Mouse (Mus musculus) T-helper 2 cell (primary cell): Measurements from ENCODE around the gene Lgals3.

Experiments used
- in situ Hi-C: fragments of 300-600 bp; cut with MboI, MseI; formaldehyde crosslinking; loops from one replicate; pipeline ENCODE4 v1.15.1; 2025; ENCODE audit warnings: high pct_unique_total_duplicates

The Lgals3 gene

DNA sequence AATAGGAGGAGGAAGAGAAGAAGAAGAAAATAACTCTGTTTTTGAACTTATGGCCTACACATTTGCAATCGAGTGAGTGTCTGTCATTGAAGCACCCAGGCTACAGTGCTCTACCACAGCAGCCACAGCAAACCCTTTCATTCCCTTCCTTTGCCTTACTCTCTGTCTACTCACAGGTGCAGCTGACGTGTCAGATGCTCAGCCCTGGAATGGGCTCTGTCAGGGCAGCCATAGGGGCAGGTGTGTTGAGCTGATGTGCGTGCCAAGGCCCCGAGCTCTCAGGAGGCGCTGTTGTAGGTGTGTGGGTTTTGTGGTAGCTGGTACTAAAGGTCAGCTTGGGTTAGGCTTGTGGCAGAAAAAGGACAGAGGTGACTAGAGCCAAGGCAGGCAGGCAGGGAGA lies 2.2 kb downstream of the Lgals3 start:
- in situ Hi-C loops, result no loop called here

DNA sequence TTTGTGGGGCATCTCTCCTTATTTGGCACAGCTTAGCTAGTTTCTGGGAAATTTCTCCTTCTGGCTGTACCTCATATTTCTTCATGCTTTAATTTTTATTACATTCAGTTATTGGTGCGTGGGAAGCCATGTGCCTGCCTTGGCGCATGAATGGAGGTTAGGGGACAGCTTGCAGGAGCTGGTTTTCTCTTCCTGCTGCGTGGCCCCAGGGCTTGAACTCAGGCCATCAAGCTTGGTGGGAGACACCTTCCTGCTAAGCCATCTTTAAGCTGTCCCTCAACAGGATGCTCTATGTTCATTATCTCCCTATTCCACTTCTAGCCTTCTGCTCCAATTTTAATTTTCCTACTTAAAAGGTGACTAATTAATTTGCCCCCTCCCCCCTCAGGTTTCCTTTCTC lies 3.2 kb downstream of the Lgals3 start:
- in situ Hi-C loops, result no loop called here

DNA sequence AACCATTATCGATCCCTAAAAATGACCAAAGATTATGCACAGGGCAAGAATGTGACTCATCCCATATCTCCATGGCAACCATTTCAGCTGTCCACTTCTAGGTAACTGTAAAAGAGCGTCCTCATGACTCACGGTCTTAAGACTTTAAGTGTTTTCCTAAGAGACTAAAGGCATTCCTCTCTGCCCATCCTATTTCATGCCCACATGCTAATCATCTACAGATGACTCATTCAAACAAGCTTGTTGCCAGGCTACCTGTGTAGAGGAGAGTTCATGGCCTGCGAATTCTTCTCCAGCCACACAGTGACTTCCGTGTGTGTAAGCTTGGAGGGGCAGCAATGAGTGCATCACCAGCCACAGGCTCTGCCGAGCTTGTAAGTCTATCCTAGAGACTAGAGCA lies 4.1 kb downstream of the Lgals3 start:
- in situ Hi-C loops, result no loop called here

DNA sequence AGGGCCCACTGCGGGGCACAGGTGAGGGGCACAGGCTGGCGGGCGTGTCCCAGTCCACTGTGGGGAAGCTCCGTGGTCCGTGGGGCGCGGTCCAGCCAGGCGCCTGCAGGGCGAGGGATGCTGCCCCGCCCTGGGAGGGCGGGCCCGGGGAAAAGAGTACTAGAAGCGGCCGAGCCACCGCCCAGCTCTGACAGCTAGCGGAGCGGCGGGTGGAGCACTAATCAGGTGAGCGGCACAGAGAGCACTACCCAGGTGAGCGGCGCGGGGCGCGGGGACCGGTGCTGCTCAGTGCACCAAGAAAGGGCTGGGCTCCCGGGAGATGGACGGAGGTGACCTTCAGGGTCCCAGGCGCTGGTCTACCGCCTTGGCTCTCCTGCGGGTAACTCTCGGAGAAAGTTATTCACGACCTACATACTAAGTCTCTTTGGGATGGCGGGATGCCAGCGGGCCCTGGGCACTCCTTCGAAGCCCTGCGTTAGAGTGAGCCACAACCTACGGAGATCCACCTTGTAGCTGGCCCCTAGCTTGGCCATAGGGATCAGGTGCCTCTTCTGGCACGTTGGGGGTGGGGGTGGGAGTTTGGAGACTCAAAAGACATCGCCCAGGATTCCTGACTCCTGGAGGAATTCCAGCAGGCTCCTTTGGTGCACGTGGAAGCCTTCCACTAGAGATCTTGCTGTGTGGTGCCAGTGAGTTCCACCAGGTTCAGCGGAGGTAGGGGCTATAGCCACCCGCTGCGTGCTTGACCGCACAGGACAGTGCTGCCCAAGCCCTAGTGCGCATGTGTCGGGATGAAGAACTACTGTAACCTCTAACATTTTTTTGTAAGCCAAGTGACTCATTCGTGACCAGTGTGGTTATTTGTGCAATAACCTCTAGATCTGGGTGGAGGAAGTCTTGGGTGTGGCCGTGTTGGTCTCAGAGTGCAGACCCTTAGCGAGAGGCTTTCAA lies 6.5 kb downstream of the Lgals3 start:
- in situ Hi-C loops, result no loop called here

DNA sequence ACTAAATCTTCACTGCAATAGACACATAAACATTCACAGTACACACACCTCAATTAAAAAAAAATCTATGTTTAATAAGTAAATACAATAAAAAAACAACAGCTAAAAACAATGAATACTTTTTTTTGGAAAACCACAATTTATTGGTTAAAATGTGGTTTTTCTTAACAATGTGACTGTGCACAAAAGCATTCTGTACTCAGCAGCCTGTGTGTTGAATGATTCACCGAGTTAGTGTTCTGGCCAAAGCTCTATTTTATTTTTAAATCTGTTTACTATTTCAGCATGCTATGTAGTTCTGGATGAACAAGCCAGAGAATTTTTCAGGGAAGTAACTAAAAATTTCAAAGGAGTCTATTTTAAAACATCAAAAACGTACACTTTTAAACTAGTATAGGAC lies 9.0 kb downstream of the Lgals3 start:
- in situ Hi-C loops, result no loop called here

DNA sequence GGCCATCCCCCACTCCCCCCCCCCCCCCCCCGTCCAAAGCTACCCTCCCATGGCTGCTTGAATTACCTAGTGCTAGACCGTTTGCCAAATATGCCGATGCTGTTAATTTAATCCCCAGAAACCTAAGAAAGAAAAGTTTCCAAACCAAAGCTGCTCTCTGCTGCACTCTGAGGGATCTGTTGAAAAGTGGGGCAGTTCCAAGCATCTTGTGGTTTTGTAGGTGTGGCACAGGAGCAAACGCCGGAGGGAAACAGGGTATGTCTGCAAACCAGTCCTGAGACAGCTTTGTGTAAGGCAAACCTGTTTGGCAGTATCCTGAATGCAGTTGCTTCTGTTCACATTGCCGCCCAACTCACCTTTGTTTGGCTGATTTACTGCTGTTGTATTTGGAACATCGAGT lies 10.8 kb downstream of the Lgals3 start:
- in situ Hi-C loops, result no loop called here

DNA sequence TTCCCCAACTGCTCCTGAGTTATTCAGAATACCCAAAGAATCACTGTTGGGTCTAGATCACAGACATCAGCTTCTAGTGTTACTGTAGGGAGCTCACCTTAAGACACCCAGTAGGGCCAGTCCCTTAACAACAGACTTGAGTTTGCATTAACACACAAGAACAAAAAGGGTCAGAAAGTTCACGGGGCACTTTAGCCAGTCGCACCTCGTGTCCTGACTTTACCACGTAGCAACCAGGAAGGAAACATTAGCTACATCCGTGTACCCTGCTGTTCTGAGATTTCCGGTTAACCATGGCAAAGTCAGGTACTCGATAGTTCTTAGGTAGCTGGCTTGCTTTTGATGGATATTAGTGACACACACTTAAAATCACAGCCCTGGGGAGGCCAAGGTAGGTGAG lies 16.4 kb downstream of the Lgals3 start:
- in situ Hi-C loops, result no loop called here

DNA sequence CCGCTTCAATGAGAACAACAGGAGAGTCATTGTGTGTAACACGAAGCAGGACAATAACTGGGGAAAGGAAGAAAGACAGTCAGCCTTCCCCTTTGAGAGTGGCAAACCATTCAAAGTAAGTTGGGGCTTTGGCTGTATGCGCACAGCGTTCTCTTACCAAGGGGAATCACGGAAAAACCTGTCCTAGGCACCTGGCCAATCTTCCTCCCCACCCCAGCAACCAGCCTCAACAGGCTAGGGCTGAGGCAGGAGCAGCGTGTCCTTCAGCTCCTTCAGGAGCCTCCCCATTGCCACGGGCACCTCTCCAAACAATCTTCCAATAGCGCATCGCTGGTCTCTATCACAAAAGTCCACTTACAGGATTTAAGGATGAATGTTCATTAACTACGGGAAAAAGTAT lies 17.1 kb downstream of the Lgals3 start:
- in situ Hi-C loops, result no loop called here

DNA sequence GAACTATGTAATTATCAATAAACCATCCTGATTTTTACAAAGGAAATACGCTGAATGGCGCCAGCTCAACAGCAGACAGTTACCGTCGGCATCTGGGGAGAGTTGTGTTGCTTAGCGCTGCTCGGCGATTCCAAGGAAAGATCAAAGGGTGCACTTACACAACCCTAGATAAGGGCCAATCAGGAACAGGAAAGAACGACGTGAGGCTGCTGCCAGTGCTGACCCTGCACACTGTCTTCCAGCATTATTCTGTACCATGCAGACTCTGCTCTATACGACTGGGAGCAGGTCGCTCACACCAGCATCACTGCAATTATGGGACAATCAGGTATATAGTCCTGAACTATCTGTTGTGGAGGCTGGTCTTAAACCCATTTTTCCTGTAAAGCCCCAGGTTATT lies 18.6 kb downstream of the Lgals3 start:
- in situ Hi-C loops, result no loop called here

DNA sequence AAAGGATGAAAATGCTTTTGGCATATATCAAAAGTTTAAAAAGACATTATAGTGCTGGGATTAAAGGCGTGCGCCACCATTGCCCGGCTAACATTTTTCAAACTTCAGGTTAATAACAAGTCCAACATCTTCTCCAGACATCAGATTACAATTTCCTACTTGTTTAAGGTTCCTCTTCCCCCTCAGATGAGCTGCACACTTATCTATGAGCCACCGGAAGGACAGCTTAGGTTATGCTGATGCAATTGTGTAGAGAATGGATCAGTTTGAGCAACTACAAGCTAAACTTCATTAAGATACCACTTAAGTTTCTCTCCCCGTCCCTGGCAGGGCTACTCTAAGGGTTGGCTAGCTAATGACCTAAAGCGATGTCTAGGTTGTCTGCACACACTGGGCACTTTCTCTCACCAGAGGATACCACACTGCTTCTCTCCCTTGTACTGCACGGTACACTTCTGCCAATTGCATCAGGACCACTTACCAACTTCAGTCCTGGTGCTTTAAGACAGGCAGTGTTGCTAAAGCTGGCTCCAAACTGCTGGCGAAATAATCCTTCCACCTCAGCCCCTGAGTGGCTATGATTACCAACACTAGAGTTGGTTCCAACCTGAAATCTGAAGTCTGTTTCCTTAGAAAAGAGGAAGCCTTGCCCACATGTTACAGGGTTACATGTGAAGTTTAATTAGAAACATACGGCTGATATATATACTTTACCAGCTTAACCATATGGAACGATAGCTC lies 26.0 kb downstream of the Lgals3 start:
- in situ Hi-C loops, result loop anchor here (5.0 kb wide), 1 partner anchor 61 kb away; no protein-coding TSS in a partner anchor

DNA sequence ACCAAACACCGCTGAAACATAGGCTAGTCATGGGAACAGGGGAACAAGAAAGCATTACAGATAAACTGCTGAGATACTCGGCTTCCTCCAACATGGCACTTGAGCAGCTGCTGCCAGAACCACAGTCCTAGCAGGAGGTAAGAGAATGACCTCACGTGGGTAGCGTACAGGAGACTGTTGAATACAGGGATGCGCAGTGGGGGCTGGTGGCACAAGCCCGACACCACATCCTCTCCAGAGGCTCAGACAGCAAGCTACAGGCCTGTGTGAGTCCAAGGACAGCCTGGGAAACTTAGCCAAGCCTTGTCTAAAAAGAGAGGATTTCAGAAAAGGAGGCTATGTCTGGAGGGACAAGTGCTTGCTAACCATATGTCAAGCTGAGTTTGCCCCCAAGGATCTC lies 27.5 kb downstream of the Lgals3 start:
- in situ Hi-C loops, result no loop called here

DNA sequence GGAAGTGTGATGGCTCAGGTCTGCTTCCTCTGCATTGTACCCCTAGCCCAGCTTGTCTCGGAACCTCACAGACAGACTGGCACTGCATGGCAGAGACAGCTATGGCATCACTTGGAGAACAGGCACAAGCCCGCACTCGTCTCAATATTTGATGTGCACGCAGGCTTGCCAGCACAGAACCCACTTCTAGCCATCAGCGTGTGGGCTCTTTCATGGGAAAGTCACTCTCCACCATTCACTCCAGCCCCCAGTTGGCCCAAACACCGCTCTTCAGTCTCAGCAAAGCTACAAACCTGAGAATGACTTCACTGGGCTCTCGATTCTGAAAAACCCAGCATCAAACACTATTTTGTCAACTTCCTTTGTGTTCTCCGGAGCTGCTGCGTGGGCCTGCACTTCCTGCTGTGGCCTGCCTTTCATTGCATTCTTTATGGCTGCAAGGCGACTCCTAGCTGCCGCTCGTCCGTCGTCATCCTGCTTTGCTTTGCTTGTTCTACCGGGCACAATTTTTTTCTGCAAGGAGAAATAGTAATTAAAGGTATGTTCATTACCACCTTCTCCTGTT lies 28.0 kb downstream of the Lgals3 start:
- in situ Hi-C loops, result no loop called here

DNA sequence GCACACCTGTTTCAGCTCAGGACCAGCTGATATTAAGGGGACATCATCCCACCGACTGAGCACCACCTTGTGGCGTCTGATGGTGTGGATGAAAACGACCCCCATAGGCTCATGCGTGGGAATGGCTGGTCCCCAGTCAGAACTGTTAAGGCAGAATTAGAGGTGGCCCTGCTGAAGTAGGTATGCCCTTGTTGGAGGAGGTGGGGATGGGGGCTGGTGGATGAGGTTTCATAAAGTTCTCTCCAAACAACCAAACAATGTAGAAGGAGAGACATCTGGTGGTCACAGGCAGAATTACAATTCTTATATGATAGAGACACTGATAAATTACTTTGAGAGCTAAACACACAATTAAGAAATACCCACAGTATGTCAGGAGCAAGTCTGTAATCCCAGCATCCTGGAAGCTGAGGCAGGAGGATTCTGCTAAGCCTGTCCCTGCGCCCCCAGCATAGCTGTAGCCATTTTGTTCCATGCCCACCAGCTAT lies 28.7 kb downstream of the Lgals3 start:
- in situ Hi-C loops, result no loop called here

DNA sequence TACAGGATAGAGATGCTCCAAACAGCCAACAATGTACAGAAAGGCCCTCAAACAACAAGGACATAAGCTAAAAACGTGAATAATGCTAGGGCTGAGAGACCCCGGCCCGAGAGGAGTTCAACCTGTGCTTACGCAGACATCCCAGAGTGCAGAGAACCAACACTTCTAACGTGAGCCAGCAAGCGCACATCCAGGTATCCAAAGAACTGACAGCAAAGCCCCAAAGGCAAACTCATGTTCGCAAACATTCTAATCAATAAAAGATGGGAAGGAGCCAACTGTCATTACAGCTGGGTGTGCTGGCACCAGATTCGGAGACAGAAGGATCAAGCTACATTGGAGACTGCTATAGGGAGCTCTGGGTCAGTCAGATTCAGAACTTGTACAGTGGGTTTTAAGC lies 35.2 kb downstream of the Lgals3 start:
- in situ Hi-C loops, result no loop called here

DNA sequence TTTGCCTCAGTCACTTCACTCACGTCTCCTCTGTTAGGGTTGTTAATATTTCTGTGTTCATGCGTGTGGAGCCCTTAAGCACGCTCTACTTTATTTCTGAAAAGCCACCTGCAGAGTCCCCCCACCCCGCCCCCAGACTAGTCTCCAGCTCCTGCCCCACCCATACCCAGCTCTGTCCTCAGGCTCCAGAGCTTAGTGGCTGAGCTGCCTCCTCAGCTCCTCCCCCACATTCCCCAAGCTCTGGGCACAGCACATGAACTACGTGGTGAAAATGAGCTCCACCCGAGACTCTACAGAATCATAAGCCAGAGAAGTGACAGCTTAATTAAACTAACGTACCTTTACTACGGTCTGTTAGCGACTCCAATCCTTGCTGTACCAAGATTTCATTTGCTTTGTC lies 38.4 kb downstream of the Lgals3 start:
- in situ Hi-C loops, result no loop called here

DNA sequence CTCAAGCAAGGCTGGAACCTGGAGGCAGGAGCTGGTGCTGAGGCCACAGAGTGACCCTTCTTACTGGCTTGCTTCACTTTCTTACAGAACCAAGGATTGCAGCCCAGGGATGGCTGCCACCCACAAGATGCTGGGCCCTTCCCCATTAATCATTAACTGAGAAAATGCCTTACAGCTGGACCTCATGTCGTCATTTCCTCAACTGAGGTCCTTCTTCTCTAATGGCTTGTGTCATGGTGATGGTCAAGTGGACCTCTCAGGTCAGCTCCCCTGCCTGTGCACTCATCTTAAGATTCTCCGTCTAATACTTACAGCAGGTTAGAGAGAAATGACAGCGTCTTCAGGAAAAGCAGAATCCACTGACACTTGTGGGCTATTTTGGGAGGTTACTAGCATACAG lies 49.8 kb downstream of the Lgals3 start:
- in situ Hi-C loops, result no loop called here

DNA sequence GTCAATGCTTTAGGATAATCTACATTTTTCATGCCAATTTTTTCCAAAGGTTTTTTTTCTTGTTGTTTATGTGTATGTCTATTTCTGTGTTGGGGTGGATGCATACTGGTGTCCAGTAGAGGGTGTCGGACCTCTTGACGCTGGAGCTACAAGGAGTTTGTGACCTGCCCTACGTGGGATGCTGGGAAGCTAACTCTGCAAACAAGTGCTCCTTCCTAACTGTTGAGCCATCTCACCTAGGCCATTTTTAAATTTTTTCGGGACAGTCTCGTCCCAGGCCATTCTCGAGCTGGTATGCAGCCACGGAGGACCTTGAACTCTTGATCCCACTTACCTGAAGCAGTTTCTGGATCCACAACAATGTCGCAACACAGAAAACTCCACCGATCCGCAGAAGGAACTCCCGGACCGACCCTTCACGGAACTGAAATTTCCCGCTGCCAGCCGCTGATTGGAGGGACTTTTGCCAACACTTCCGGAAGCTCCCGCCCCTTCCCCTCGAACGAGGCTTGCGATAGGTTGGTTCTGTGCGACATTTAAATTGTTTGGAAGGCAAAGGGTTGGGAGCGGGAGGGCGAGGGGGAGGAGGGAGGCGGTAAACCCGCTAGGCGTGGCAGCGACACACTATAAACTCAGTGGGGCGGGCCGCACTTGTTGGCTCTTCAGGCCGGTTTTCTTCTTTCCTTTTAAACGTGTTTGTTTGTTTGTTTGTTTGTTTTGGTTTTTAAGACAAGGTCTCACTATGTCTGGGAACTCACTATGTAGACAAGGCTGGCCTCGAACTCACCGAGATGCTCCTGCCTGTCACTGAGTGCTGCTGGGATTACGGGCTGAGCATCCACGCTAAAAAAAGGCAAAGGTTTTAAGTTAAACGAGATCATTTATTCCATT lies 50.5 kb downstream of the Lgals3 start, which contains the start of gene Dlgap5:
Gene Dlgap5 (minus strand): TSS at position 633 of the 891 bp plus-strand sequence.
- in situ Hi-C loops, result no loop called here

DNA sequence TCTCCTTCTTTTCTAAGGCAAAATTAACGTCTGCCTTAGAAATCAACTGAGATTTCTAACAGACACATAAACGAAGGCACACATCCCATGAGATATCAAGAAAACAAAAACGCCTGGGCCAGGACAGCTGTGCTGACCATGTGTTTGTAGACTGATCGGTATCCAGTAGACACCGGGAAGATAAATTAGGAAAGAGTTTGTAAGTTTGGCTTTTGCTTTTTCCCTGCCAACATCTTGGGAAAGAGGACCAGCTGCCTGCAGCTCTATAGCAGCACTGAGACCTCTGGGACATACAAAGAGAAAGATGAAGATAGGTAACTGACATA lies 51.1 kb downstream of the Lgals3 start:
- in situ Hi-C loops, result no loop called here

DNA sequence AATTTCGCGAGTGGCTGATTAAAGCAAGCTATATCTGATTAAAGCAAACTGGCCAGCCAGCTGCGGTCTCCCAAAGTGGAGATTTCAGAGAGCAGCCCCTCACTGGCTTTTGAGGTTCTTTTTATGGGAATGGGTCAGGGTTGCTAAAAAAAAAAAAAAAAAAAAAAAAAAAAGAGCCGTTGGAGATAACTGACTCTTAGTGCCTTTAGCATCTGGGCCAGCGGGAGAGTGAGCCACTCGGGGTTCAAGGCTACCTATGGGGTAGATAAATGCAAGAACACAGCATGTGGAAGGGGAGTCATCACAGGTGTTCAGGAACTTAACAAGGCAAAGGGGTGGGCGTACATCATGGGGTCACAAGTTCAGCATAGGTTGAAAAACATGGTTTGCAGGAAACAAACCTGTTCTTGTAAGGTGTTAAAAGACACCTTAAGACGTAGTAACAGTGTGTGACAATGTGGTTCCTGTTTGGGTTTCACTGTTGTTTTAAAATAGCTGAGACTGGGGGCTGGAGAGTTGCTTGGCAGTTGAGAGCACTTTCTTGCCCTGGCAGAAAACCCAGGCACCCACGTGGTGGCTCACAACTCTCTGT lies 51.6 kb downstream of the Lgals3 start:
- in situ Hi-C loops, result no loop called here

DNA sequence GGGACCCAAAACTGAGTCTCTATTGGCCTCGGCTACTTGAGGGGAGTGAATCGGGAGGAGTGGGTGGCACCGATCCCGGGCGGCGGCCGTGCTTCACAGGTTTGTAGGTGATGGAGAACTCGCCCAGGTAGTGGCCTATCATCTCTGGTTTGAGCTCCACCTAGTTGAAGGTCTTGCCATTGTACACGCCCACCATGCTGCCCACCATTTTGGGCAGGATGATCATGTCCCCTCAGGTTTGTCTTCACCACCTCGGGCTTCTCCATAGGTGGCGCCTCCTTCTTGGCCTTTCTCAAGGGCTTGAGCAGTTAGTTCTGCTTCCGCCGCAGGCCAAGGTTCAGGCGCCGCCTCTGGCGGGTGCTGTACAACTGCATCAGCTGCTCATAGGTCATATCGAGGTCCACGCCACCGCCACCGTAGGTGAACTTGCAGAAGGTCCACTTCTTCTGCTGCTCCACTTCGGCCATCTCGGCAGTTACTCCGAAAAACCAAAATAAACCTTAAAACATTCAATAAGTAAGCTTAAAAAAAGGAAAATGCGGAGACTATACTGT lies 52.2 kb downstream of the Lgals3 start:
- in situ Hi-C loops, result no loop called here

DNA sequence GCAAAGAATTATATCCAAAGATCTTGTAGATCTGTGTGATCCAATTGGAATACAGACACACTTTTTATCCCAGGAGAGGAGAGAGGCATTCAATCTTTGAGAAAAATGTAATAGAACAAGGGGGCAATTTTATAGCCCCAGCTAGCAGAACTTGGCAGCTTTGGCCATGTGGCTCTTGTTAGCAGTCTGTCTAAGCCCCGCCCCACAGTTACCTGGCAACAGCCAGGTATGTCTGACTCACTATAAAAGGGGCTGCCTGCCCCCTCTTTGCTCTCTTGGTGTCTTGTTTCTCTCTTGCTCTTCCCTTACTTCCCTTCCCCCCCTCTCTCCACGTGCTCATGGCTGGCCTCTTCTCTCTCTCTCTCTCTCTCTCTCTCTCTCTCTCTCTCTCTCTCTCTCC lies 54.1 kb downstream of the Lgals3 start:
- in situ Hi-C loops, result no loop called here
